Mouse (Mus musculus) lung, postnatal 25 days (tissue): Measurements from ENCODE around the gene Prim2.

Source experiments
- DNase-seq: peaks from one replicate; pipeline ENCODE4 v3.0.0; 2022; ENCODE audit warnings: low spot score

Prim2 gene

GRCm38 (mm10) chr1:33488372-33488771 is 181.2 kb downstream of the Prim2 start:
- DNase-seq: no peak

GRCm38 (mm10) chr1:33483746-33484145 is 185.8 kb downstream of the Prim2 start:
- no peak for DNase-seq

GRCm38 (mm10) chr1:33480382-33480781 is 189.2 kb downstream of the Prim2 start:
- no peak for DNase-seq

- DNase-seq: no peak
Observed at GRCm38 (mm10) chr1:33471069-33471468, 198.5 kb downstream of the Prim2 start.

DNA sequence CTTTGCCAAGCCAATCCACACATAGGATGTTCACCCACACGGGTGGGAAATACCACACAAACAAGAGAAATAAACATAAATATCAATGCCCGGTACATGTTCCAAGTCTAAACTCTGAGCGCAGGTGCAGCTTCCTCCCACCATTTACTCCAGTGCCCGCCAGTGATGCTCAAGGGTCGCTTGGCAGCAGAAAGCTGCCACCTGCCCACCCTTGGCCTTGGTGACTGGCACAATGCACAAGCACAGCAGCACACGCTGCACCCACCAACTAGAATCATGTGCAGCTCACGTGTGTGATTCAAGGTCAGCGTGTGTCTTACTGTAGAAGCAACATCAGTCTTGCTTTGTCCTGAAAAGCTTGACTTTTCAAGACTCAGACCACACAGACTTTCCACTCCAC is 199.4 kb downstream of the Prim2 start:
- DNase-seq: no peak

DNA sequence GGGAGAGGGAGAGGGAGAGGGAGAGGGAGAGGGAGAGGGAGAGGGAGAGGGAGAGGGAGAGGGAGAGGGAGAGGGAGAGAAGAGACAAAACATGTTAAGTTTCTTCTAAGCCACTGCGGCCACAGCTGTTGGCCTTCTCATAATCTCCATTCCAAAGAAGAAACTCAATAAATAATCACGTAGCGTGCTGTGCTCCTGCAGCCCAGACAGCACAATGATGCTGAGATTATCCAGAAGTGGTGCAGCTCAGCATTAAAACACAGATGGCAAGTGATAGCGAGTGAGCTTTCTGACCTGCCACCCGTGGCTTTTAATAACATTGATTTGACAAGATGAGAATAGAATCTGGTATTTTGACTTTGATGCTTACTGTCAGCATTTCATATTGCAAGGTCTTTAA is 205.4 kb downstream of the Prim2 start:
- no peak for DNase-seq

- DNase-seq: no peak
Observed at GRCm38 (mm10) chr1:33460703-33461102, 208.9 kb downstream of the Prim2 start.

DNA sequence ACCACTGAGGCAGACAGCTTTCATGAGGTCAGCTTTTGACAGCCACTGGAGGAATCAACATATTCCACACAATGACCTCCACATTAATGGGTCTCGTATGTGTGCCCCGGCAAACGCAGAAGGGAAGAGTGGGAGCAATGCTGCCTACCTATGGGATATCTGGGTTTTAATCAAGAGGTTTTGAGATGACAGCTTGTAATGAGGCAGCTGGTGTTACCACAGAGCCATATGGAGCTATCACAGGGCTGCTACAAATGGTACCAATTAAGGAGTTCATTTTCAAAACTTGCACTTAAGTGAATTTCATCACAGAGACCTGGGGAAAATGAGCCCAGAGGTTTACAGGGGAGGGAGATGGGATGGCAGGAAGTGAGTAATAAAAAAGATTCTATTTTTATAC is 209.3 kb downstream of the Prim2 start:
- DNase-seq: no peak

DNA sequence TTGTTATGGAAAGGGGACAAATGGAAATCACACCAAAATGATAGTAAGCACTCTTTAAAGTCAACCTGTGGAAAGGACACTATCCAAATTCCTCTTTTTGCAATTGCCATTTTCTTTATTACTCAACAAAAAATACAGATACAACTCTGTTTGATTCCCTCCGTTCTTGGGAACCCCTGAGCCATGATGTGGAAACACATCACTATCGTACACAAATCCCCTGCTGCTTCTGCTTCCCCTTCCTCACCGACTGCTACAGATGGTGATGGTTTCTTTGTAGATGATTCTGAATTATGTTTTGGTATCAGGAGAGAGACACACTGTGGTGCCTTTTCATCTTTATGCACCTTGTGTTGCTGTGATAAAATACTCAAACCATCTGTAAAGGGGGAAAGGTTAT is 210.6 kb downstream of the Prim2 start:
- no peak for DNase-seq

- DNase-seq: no peak
Observed at GRCm38 (mm10) chr1:33454251-33454650, 215.3 kb downstream of the Prim2 start.

- no peak for DNase-seq
Observed at GRCm38 (mm10) chr1:33453299-33453698, 216.3 kb downstream of the Prim2 start.

GRCm38 (mm10) chr1:33447179-33447578 is 222.4 kb downstream of the Prim2 start:
- DNase-seq: no peak

- no peak for DNase-seq
Observed at GRCm38 (mm10) chr1:33436167-33436566, 233.4 kb downstream of the Prim2 start.
